Mouse (Mus musculus) ES-E14 (cell line): ENCODE measurements around the gene Ttll9. TPM values are rescaled to one million over a fixed set of nuclear protein-coding genes. Genes with fewer than 3 reads are reported as not detected.

ENCODE experiments used
- DNase-seq: peaks from one replicate; pipeline ENCODE4 v3.0.0-alpha.2; 2013; ENCODE audit warnings: low read depth, low spot score
- H3K27ac ChIP-seq: 2 replicates; pipeline ENCODE4 v1.5.1; 2012; ENCODE audit warnings: low read depth, mild to moderate bottlenecking, low read length, moderate library complexity, mixed read lengths; ENCODE audit not compliant: poor library complexity, insufficient read depth, severe bottlenecking
- H3K36me3 ChIP-seq: 2 replicates; pipeline ENCODE4 v1.6.1; 2012; ENCODE audit warnings: mild to moderate bottlenecking, low read length, moderate library complexity, mixed read lengths; ENCODE audit not compliant: control insufficient read depth, poor library complexity, insufficient read depth, severe bottlenecking
- H3K4me1 ChIP-seq, 2 experiments: fragments of 150-350 bp in 1 of 2; sonication (generic) in 1 of 2; 2 replicates each; pipeline ENCODE4 v1.6.1; 2012; ENCODE audit warnings: low read length in 2 of 2, mild to moderate bottlenecking in 1 of 2, mixed read lengths in 1 of 2; ENCODE audit not compliant: control insufficient read depth in 2 of 2, insufficient read depth in 2 of 2, poor library complexity in 1 of 2
- H3K4me3 ChIP-seq, 2 experiments: fragments of 150-350 bp in 1 of 2; sonication (generic) in 1 of 2; 2 replicates each; pipeline ENCODE4 v1.5.1; 2012; ENCODE audit warnings: low read length in 2 of 2, low read depth in 1 of 2, mild to moderate bottlenecking in 1 of 2, mixed read lengths in 1 of 2; ENCODE audit not compliant: insufficient read depth in 1 of 2, poor library complexity in 1 of 2, severe bottlenecking in 1 of 2
- H3K9ac ChIP-seq: 2 replicates; pipeline ENCODE4 v1.6.1; 2012; ENCODE audit warnings: low read depth, mild to moderate bottlenecking, low read length, mixed read lengths; ENCODE audit not compliant: poor library complexity, insufficient read depth, severe bottlenecking
- H3K9me3 ChIP-seq: fragments of 150-350 bp; sonication (generic); 2 replicates; pipeline ENCODE4 v1.6.1; 2012; ENCODE audit warnings: low read depth, mild to moderate bottlenecking, low read length; ENCODE audit not compliant: control insufficient read depth, insufficient read depth
- CHD2 ChIP-seq: IDR thresholded peaks from 2 replicates; pipeline ENCODE4 v1.6.1; 2014; ENCODE audit warnings: mild to moderate bottlenecking, low read depth, low read length, inconsistent platforms
- HCFC1 ChIP-seq: IDR thresholded peaks from 2 replicates; pipeline ENCODE4 v1.6.1; 2012; ENCODE audit warnings: low read length, inconsistent platforms, borderline replicate concordance; ENCODE audit not compliant: insufficient read depth
- MAFK ChIP-seq: IDR thresholded peaks from 2 replicates; pipeline ENCODE4 v1.6.1; 2014; ENCODE audit warnings: mild to moderate bottlenecking, low read depth, low read length, inconsistent platforms; ENCODE audit not compliant: insufficient read depth
- ZC3H11A ChIP-seq: IDR thresholded peaks from 2 replicates; pipeline ENCODE4 v1.6.1; 2012; ENCODE audit warnings: low read depth, mild to moderate bottlenecking, inconsistent platforms, low read length, borderline replicate concordance
- ZNF384 ChIP-seq: IDR thresholded peaks from 2 replicates; pipeline ENCODE4 v1.6.1; 2012; ENCODE audit warnings: low read depth, low read length, inconsistent platforms
- in situ Hi-C, 2 experiments: fragments of 600-800 bp; cut with MboI; formaldehyde crosslinking; loops; one replicate each; pipeline ENCODE4 v1.15.1; 2025; ENCODE audit warnings: low sequenced_read_pairs in 2 of 2, inconsistent platforms in 1 of 2; ENCODE audit not compliant: unreplicated experiment in 2 of 2
- total RNA-seq: library from RNA; depleted of rRNA; stranded (reverse); fragments of 300-350 nt; gene quantifications from 2 replicates; pipeline ENCODE4 v1.2.3, GENCODE M21; 2012

Ttll9 gene
- total RNA-seq, 1 experiment: 1.2 TPM

GRCm38 (mm10) chr2:152958116-152958515 is 4.2 kb upstream of the Ttll9 start:
- in situ Hi-C loops: no loop called here
- Histone ChIP-seq H3K9ac (no peak overlapping the region), H3K4me3 (no peak overlapping the region), H3K36me3 (no peaks in the 10 kb centered on the region), H3K27ac (no peak overlapping the region), H3K9me3 (no peaks in the 10 kb centered on the region), H3K4me1 (peaks cover 3 to 5% of the 10 kb centered on the region in 2 experiments; a peak in 2 of 4 replicates)
- no peak for DNase-seq
- no peak for TF ChIP-seq CHD2
- no peak for TF ChIP-seq HCFC1
- no peak for TF ChIP-seq ZC3H11A
- TF ChIP-seq MAFK: no peak
- no peak for TF ChIP-seq ZNF384

- H3K9me3 ChIP-seq: no peaks in the 10 kb centered on the region
- H3K27ac ChIP-seq: no peak overlapping the region
- H3K36me3 ChIP-seq: no peaks in the 10 kb centered on the region
- DNase-seq: no peak
- H3K4me3 ChIP-seq: no peak overlapping the region
- H3K9ac ChIP-seq: no peak overlapping the region
- H3K4me1 ChIP-seq: no peaks in the 10 kb centered on the region; a peak in 1 of 4 replicates
- in situ Hi-C loops: no loop called here
- TF ChIP-seq ZNF384 (no peak), ZC3H11A (no peak), MAFK (no peak), HCFC1 (no peak)
Measured at GRCm38 (mm10) chr2:152965555-152965954, 3.3 kb downstream of the Ttll9 start.

GRCm38 (mm10) chr2:152976991-152977390 is 14.7 kb downstream of the Ttll9 start:
- no peak overlapping the region for H3K9ac ChIP-seq
- TF ChIP-seq MAFK: no peak
- no peak for DNase-seq
- H3K4me3 ChIP-seq: no peak overlapping the region
- no peaks in the 10 kb centered on the region for H3K36me3 ChIP-seq
- H3K4me1 ChIP-seq: no peaks in the 10 kb centered on the region
- H3K9me3 ChIP-seq: no peaks in the 10 kb centered on the region
- in situ Hi-C loops: no loop called here
- no peak overlapping the region for H3K27ac ChIP-seq

GRCm38 (mm10) chr2:152985582-152985981 is 23.3 kb downstream of the Ttll9 start:
- Histone ChIP-seq H3K9ac (no peak overlapping the region), H3K4me3 (no peak overlapping the region), H3K4me1 (no peaks in the 10 kb centered on the region), H3K9me3 (no peaks in the 10 kb centered on the region), H3K36me3 (no peaks in the 10 kb centered on the region), H3K27ac (no peak overlapping the region)
- in situ Hi-C loops: no loop called here
- TF ChIP-seq ZNF384 (no peak), ZC3H11A (no peak), HCFC1 (no peak), CHD2 (no peak), MAFK (no peak)
- DNase-seq: no peak

- Histone ChIP-seq H3K36me3 (no peaks in the 10 kb centered on the region), H3K4me3 (no peak overlapping the region), H3K4me1 (peaks cover 0 to 5% of the 10 kb centered on the region in 2 experiments; a peak in 1 of 4 replicates), H3K27ac (no peak overlapping the region), H3K9ac (no peak overlapping the region), H3K9me3 (no peaks in the 10 kb centered on the region)
- in situ Hi-C loops: no loop called here
- TF ChIP-seq HCFC1: no peak
- DNase-seq: no peak
Measured at GRCm38 (mm10) chr2:152991529-152991928, 29.2 kb downstream of the Ttll9 start.
